Mouse (Mus musculus) c-Kit-negative CD71-positive TER-119-positive erythroid progenitor cells, embryonic 14.5 days (primary cell): ENCODE results near the gene Aqp12.
"Not testable (repeated sequence)": the region's sequence is repeated elsewhere in the genome, so short reads cannot be mapped to it uniquely, and the experiment has no call there.

Source experiments
- DNase-seq: peaks from one replicate; pipeline ENCODE4 v3.0.0-alpha.2; 2013; ENCODE audit warnings: low read depth, low spot score

Aqp12 gene

DNA sequence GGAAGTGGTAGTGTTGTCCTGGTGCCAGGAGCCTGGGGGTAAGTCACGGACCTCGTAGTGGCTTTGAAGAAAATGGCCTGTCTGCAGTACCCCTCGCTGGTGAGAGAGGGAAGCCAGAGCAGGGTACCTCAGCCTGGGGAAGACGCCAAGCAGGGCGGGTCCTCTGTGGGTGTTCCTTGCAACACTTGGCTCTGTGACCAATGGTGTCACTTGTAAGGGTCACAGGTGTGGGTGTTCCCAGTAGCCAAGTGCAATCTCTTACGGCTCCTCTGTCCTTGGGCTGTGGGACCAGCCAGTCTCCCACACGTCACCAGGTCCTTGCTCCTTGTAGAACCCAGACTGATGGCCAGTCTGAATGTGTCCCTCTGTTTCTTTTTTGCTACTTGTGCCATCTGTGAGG, at the start of gene Aqp12:
Aqp12 (plus strand) TSS at position 274 of the 400 bp plus-strand sequence.
- DNase-seq: no peak

GRCm38 (mm10) chr1:92956571-92957335, 49.4 kb upstream of the Aqp12 start:
- DNase-seq: not testable (repeated sequence)

GRCm38 (mm10) chr1:92958999-92959398, 47.1 kb upstream of the Aqp12 start:
- no peak for DNase-seq

DNA sequence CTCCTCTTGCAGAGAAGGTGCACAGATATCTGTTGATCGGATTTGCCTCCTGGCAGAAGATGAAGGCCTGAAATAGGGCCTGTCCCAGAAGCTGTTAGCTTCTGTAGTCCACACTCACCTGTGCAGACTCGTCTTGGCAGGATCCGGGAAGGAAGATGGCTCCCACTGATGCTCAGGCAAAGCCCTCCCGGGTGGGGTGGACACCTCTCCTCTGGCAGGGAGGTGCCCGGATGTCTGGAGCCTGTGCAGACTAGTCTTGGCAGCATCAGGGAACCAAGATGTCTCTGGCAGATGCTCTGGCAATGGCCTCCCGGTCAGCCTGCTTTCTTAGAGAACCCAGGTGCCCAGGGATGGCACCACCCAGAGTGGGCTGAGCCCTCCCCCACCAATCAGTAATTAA, 35.3 kb upstream of the Aqp12 start:
- not testable (repeated sequence) for DNase-seq

GRCm38 (mm10) chr1:92971879-92972795, 34.0 kb upstream of the Aqp12 start:
- DNase-seq: no peak

DNA sequence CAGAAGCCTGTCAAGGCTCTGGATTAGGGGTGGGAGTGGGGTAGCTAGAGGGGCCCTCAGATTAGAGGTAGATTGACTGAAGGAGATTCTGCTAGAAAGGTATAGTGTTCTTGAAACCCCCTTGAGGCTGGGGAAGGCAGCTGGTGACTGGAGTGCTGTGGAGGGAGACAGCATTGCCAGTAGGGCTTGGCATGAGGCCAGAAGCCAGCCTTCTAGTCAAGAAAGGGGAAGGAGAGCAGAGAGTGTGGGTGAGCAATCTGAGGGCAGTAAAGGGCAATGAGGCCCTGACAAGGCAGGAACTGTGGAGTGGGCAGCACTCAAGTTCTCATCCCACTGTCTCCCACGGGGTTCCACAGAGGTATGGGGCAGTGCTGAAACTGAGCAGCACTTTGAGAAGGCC, 33.3 kb upstream of the Aqp12 start:
- no peak for DNase-seq

GRCm38 (mm10) chr1:92976141-92976566, 30.0 kb upstream of the Aqp12 start:
- DNase-seq: no peak

- no peak for DNase-seq
Observed at GRCm38 (mm10) chr1:92978645-92979044, 27.5 kb upstream of the Aqp12 start.

- no peak for DNase-seq
Observed at GRCm38 (mm10) chr1:92979073-92979602, 27.0 kb upstream of the Aqp12 start.

GRCm38 (mm10) chr1:92981056-92981845, 24.9 kb upstream of the Aqp12 start:
- no peak for DNase-seq

DNA sequence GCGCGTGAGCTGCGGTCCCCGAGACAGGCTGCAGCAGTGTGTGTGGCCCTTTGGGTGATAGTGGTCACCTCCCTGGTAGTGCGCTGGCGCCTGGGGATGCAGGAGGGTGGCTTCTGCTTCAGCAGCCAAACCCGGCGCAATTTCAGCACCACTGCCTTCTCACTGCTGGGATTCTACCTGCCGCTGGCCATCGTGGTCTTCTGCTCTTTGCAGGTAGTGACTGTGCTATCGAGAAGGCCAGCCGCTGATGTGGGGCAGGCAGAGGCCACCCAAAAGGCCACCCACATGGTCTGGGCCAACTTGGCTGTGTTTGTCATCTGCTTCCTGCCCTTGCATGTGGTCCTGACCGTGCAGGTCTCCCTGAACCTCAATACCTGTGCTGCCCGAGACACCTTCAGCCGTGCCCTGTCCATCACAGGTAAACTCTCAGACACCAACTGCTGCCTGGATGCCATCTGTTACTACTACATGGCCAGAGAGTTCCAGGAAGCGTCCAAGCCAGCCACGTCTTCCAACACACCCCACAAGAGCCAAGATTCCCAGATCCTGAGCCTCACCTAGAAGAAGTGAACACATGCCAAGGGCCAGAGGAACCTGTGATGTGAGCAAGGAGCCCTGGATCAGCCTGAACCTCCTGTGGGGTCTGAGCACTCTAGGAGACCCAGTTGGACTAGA, 23.1 kb upstream of the Aqp12 start:
- no peak for DNase-seq

- no peak for DNase-seq
Observed at GRCm38 (mm10) chr1:92984999-92985398, 21.1 kb upstream of the Aqp12 start.

DNA sequence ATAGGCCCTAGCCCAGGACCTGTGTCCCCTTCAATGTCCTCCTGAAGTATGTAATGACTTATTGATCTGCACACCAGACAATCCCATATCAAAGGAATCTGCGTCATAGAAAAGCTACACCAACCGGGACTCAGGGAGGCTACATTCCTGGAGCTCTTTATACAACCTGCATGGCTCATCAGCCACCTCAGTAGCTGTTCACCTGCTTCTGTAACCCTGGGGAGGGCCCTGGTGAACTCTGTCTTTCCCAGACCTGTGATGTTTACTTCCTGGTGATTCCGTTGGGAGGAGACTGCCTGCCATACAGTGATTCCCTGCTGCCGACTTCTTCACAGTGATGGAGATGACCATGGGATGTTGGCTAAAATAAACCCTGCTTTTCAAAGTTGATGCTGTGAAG, 17.2 kb upstream of the Aqp12 start:
- no peak for DNase-seq

GRCm38 (mm10) chr1:92989891-92990290, 16.2 kb upstream of the Aqp12 start:
- DNase-seq: no peak

DNA sequence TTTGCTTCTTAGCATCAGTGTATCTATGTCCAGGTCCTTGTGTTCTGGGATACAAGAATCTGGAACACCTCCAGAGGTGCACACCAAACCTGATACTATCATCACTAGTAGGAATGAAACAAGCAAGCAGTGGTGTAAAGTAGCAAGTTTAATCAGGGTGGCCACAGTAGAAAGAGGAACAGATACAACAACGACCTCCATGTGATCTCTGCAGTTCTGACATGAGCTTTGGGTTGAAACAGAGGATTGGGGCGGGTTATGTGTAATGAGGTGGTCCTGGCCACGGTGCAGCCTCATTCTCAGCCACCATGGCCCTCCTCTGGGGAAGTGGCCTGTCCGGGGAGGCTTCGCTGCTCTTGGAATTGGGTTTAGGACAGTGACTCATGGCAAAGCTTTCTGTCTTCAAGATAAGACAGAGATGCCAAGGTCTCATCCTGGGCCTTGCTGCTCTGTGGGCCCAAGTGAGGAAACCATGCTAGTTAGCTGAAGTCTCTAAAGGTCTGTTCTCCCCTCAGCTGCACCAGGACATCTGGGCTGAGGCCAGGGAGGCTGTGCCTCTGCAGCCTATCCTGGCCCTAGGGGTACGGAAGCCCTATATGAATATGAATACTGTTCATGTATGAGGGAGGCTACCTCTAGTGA, 13.8 kb upstream of the Aqp12 start:
- no peak for DNase-seq

DNA sequence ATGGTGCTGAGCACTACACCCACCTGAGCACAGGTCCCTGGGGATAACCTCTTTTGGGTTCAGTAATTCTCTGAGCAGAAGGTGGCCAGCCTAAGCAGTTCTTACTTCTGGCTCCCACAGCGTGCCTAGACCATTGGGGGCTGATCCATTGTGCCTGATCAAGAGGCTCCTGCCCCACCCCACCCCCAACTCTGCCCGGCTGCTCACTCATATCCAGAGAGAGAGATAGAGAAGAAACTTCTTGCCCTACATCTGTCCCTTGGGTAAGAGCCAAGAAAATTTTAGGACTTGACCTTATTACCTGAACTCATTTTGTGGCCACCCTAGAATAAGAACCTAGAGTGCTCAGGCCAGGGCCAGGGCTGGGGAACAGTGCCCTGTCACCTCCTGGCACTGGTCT, 13.3 kb upstream of the Aqp12 start:
- DNase-seq: no peak

- no peak for DNase-seq
Observed at GRCm38 (mm10) chr1:93009196-93009595, 3.1 kb downstream of the Aqp12 start.

- no peak for DNase-seq
Observed at GRCm38 (mm10) chr1:93010731-93011130, 4.6 kb downstream of the Aqp12 start.

GRCm38 (mm10) chr1:93012103-93012585, 6.0 kb downstream of the Aqp12 start:
- no peak for DNase-seq

- DNase-seq: no peak
Observed at GRCm38 (mm10) chr1:93013367-93013766, 7.2 kb downstream of the Aqp12 start.
